Mouse (Mus musculus) bone marrow macrophage, adult 2 months (primary cell): ENCODE data around the gene Pla2r1.

ENCODE experiments used
- CTCF ChIP-seq: IDR thresholded peaks from 2 replicates; pipeline ENCODE4 v1.5.1; 2012; ENCODE audit warnings: low read depth, mild to moderate bottlenecking, low read length, moderate library complexity
- POLR2A ChIP-seq: IDR thresholded peaks from 2 replicates; pipeline ENCODE4 v1.6.1; 2012; ENCODE audit warnings: mild to moderate bottlenecking, low read depth, low read length, borderline replicate concordance

DNA sequence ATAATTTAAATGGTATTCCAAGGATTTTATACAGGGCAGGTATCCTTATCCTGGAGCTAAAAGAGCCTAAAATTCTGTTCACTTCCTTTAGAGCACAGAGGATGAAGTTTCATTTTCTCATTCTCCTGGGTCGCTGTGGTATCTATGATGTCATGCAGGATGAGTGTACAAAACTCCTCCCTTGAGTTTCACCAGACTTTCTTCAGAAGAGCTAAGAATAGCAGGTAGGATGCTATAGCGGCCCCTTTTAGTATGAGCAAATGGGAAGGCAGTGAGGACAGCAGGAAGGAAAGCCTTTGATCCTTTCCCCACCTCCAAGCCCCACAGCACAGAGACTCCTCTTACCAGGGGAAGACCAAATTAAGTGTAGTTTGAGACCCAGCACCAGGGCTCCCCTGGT is 48.4 kb downstream of the Pla2r1 start:
- no peak for TF ChIP-seq CTCF
- TF ChIP-seq POLR2A, result no peak
